Mouse (Mus musculus): Measurements from ENCODE around the gene Cdh6. TPM values are rescaled to one million over a fixed set of nuclear protein-coding genes. Genes with fewer than 3 reads are reported as not detected.

The Cdh6 gene
- total RNA-seq, 2 experiments from 2014 or later: 2.9 TPM

- no peak for DNase-seq (ENCODE audit: low spot score in 2 of 2)
These were observed 105.9 kb downstream of the Cdh6 start for GRCm38 (mm10) chr15:13067429-13068212.

- no peak for DNase-seq (ENCODE audit: low spot score in 2 of 2)
These were observed 106.7 kb downstream of the Cdh6 start for GRCm38 (mm10) chr15:13066765-13067164.

- no peak for DNase-seq (ENCODE audit: low spot score in 2 of 2)
These were observed 109.8 kb downstream of the Cdh6 start for GRCm38 (mm10) chr15:13063633-13064032.

- DNase-seq (ENCODE audit: low spot score in 2 of 2): no peak
These were observed 115.7 kb downstream of the Cdh6 start for GRCm38 (mm10) chr15:13057728-13058127.

GRCm38 (mm10) chr15:13057302-13057701 lies 116.2 kb downstream of the Cdh6 start:
- no peak for DNase-seq (ENCODE audit: low spot score in 2 of 2)

- no peak for DNase-seq (ENCODE audit: low spot score in 2 of 2)
These were observed 125.6 kb downstream of the Cdh6 start for GRCm38 (mm10) chr15:13047910-13048309.

GRCm38 (mm10) chr15:13034436-13034835 lies 139.0 kb downstream of the Cdh6 start:
- DNase-seq (ENCODE audit: low spot score in 2 of 2): no peak

GRCm38 (mm10) chr15:13030641-13031040 lies 142.8 kb downstream of the Cdh6 start:
- DNase-seq (ENCODE audit: low spot score in 2 of 2): no peak

- DNase-seq (ENCODE audit: low spot score in 2 of 2): no peak
These were observed 146.0 kb downstream of the Cdh6 start for GRCm38 (mm10) chr15:13027513-13027912.

- DNase-seq (ENCODE audit: low spot score in 2 of 2): no peak
These were observed 156.6 kb downstream of the Cdh6 start for GRCm38 (mm10) chr15:13016756-13017357.

GRCm38 (mm10) chr15:13008803-13009202 lies 164.7 kb downstream of the Cdh6 start:
- DNase-seq (ENCODE audit: low spot score in 2 of 2): no peak

GRCm38 (mm10) chr15:13005934-13006333 lies 167.5 kb downstream of the Cdh6 start:
- DNase-seq (ENCODE audit: low spot score in 2 of 2): no peak

- no peak for DNase-seq (ENCODE audit: low spot score in 2 of 2)
These were observed 171.9 kb downstream of the Cdh6 start for GRCm38 (mm10) chr15:13001549-13001948.

GRCm38 (mm10) chr15:12994563-12995359 lies 178.7 kb downstream of the Cdh6 start:
- DNase-seq (ENCODE audit: low spot score in 2 of 2): no peak

All from gastrocnemius, postnatal 4 days (tissue).